Mouse (Mus musculus): ENCODE results near the gene Tubal3.

- TF ChIP-seq POLR2A (IDR thresholded peaks at IDR 0.05; ENCODE audit: insufficient read length, low read depth) (no peak), SRF (IDR thresholded peaks at IDR 0.05; ENCODE audit: control insufficient read depth, insufficient read length, low read depth) (no peak), TCF12 (IDR thresholded peaks at IDR 0.05; ENCODE audit: insufficient read depth, poor library complexity, severe bottlenecking) (no peak), MAX (IDR thresholded peaks at IDR 0.05; ENCODE audit: low read depth) (no peak), E2F4 (IDR thresholded peaks at IDR 0.05; ENCODE audit: insufficient read depth) (no peak), MYOD1 (IDR thresholded peaks at IDR 0.05; ENCODE audit: control insufficient read depth in 1 of 3, insufficient read length in 2 of 3, low read depth in 2 of 3) (no peak), CEBPB (IDR thresholded peaks at IDR 0.05; ENCODE audit: insufficient read depth, poor library complexity, severe bottlenecking) (no peak), POLR2AphosphoS2 (IDR thresholded peaks at IDR 0.05; ENCODE audit: insufficient read length, low read depth) (no peak)
These were observed 6.4 kb downstream of the Tubal3 start for GRCm38 (mm10) chr13:3924483-3924882.
